Mouse (Mus musculus) testis, postnatal 14 days (tissue): Measurements from ENCODE around the gene H2-T24.

Experiments
- DNase-seq: peaks from one replicate; pipeline ENCODE4 v3.0.0; 2021; ENCODE audit warnings: low spot score

H2-T24 gene

GRCm38 (mm10) chr17:35981776-35982175, 38.6 kb downstream of the H2-T24 start:
- no peak for DNase-seq

DNA sequence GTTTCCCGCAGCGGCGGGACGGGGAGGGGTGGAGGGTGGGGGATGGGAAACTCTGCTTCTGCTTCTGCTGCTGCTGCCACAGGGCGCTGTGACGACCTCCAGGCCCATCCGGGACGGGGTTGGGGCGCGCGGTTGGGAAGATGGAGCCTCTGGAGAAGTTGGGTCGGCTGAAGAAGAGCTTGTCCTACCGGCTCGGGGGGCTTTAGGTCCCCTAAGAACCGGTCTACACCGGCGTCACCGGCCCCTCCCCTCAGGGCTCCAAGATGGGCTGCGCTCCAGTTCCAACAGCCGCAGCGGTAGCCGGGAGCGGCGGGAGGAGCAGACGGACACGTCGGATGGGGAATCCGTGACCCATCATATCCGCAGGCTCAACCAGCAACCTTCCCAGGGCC, 40.0 kb downstream of the H2-T24 start:
- DNase-seq: peak; percentile 58

DNA sequence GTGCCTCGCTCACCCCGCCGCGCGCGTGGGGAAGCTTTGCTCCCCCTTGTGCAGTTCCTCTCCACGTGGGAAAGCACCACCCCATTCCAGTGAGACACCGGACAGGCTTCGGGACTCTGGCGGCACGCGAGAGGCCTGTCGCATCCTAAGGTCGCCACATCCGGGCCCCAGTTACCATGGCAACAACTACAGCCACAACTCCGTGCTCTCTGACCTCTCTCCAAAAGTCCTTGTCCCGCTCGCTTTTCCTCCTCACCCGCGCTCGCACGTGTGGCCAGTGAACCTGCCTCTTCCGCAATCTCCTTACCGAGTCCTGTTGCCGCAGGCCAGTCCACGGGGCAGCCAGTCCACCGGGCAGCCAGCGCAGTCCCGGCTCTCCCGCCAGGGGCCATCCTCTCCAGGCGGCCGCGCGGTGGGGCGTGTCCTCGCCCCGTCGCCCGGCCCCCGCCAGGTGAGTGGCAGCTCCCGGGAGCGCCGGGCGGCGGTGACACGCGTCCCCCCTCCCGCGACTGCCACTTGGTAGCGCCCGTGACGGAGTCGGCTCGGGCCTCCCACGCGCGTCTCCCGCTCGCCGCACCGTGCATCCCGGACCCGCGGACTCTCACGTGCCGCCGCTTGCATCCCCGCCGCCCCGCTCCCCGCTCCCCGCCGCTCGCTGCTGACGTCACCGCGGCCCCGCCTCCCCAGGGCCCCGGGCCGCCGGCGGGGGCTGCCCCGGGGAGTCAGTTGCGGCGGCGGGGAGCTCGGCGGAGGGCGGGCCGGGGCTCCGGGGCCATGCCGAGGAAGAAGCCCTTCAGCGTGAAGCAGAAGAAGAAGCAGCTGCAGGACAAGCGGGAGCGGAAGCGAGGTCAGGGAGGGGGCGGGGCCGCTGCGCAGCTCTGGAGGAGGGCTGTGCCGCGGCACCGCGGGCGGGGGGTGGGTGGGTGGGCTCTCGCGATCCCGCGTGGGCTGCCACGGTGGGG, 40.7 kb downstream of the H2-T24 start, which contains the start of the genes Gnl1 and Prr3:
TSS of gene Gnl1 (plus strand) at position 451 of the 962 bp plus-strand sequence.
TSS of gene Prr3 (minus strand) at position 836 of the 962 bp plus-strand sequence.
- DNase-seq: peak; percentile 92

DNA sequence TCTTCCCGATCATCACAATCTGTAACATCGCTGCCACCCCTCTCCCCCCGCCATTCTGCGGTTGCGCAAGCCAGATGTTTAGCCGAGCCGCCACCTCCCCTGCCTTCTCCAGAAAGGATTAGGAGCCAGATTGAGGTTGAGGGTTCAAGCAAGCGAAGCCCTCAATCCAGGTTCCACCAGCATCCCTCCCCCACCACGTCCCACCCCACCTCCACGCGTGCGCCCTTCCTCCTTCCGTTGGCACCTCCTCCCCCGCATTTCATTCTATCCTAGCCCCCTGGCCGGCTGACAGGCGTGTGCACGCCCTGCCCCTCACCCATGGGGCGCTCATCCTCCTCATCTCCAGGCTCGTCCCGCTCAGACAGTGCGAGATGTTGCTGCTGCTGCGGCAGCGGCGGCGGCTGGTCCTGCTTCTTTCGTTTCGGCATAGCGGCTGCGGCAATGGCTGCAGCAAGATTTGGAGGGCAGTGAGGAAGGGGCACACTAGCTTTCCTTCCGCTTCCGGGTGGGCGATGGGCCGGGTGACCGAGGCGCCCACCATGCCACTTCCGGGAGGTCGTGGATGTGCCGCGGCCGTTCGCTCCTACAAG, 41.5 kb downstream of the H2-T24 start:
- peak; percentile 88 for DNase-seq

- DNase-seq: no peak
Measured at GRCm38 (mm10) chr17:35972131-35972530, 48.2 kb downstream of the H2-T24 start.

DNA sequence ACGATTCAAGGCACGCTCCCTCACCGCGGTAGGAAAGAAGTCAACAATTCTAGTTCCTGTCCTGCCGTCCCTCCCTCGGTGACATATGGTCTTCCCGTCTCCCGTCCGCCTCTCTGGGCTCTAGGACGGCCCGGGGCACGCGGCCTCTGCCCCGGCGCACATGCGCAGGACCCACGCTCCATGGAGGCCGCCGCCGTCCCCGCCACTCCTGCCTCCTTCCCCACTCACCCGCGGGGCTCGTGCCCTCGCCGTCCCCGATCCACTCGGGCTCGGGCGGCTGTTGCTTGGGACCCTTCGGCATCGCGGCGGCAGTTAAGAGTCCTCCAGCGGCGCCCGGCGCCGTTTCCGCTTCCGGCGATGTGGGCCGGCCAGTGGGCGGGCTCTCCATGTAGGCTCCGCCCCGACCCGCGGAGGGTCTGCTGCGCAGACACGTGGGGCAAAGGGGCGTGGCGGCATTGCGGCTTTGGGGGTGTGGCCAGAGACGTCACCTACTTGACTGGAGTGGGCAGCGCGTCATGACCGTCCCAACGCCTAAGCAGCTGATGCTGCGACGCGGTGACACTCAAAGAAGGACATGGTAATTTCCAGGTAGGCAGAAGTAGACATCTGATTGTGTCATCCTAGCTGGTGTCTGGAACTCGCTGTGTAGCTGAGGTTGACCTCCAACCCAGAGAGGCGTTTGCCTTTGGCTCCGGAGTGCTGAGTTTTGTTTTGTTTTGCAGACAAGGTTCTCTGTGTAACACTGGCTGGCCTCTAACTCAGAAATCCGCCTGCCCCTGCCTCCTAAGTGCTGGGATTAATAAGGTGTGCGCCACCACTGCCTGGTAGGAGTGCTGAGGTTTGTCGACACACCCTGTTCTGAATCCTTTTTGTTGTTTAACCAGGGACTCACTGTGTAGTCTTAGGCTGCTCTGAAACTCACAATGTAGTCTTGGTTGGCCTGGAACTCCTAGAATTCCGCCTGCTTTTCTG, 50.7 kb downstream of the H2-T24 start, which contains the start of gene Abcf1:
TSS of gene Abcf1 (minus strand) at position 344 of the 972 bp plus-strand sequence.
- peak; percentile 97 for DNase-seq

GRCm38 (mm10) chr17:35967621-35968020, 52.7 kb downstream of the H2-T24 start:
- DNase-seq: peak; percentile 77

DNA sequence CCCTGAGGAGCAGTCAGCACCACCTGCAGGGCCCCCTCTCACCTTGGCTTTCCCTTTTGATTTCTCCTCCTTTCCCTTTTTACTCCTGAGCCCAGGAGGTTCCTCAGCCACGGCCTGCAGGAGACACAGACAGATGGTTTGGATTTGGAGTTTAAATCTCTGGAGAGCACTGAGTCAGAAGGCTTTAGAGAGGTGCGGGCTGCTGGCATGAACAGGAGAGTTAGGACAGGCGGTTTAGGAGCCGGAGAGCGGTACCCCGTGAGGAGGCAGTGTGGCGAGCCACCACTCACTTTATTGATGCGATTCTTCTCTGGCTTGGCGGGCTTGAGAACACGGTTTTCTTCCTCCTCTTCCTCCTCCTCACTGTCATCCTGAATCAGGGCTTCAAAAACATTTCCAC, 57.1 kb downstream of the H2-T24 start:
- DNase-seq: no peak

- DNase-seq: no peak
Measured at GRCm38 (mm10) chr17:35958533-35959223, 61.7 kb downstream of the H2-T24 start.
